Mouse (Mus musculus) G1E (cell line): ENCODE data around the gene Hhatl.

Experiments used
- CTCF ChIP-seq: IDR thresholded peaks from 2 replicates; pipeline ENCODE4 v1.5.1; 2012; ENCODE audit warnings: low read depth, low read length, inconsistent platforms, mixed read lengths
- GATA1 ChIP-seq: IDR thresholded peaks from 2 replicates; pipeline ENCODE4 v1.6.1; 2012; ENCODE audit warnings: borderline replicate concordance, low read length, inconsistent platforms, mixed read lengths
- GATA2 ChIP-seq: IDR thresholded peaks from 2 replicates; pipeline ENCODE4 v1.6.1; 2012; ENCODE audit warnings: low read depth, low read length, inconsistent platforms, borderline replicate concordance
- TAL1 ChIP-seq: conservative IDR thresholded peaks from 2 replicates; pipeline ENCODE4 v1.6.1; 2012; ENCODE audit warnings: low read depth, low read length, inconsistent platforms, mixed read lengths

DNA sequence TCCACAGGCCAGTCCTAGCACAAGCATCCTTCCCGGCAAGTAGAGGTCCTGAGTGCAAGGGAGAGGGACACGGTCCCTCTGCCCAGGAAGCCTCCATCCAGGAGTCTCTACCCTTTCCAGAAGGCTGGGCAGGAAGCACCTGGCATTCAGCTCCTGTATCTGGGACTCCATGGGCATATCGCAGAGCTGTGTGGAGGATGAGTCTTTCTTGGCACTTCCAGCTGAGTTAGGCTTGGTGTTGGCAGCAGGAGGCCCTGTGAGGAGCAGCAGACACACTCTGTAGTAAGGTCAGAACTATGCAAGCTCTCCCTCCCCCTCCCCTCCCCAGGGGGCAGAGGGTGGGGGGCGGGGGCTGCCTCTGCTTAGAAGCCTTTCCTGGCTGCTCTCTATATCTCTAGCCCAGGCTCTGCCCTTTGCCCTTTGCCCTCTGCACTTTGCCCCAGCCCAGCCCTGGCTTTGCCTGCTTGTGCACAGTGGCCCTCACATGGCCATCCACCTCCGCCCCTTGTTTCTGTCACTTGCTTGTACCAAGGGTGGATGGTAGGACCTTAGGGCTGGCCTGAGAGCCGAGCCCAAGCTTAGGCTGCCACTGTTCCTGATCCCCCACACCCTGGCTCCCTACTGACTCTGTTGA, 6.7 kb upstream of the Hhatl start:
- TF ChIP-seq CTCF (no peak), GATA2 (no peak), GATA1 (no peak), TAL1 (no peak)
